Mouse (Mus musculus) embryonic facial prominence, embryonic 11.5 days (tissue): Measurements from ENCODE around the gene Gpnmb. TPM values are rescaled to one million over a fixed set of nuclear protein-coding genes. Genes with fewer than 3 reads are reported as not detected.

Experiments used
- ATAC-seq: fragments of 200-750 bp; cut with Nextera tagmentation; replicated peaks from 2 replicates; pipeline ENCODE4 v1.8.0; 2017; ENCODE audit warnings: low read depth; ENCODE audit not compliant: insufficient number of reproducible peaks, low FRiP score, low TSS enrichment
- DNase-seq: peaks from one replicate; pipeline ENCODE4 v3.0.0-alpha.2; 2015; ENCODE audit warnings: low spot score
- H3K27ac ChIP-seq: fragments of 300-500 bp; sonication (generic); replicated peaks from 2 replicates; pipeline ENCODE4 v1.5.1; 2014; ENCODE audit warnings: mild to moderate bottlenecking, low read depth, low read length, control low read depth
- H3K27me3 ChIP-seq: fragments of 300-500 bp; sonication (generic); 2 replicates; pipeline ENCODE4 v1.6.1; 2014; ENCODE audit warnings: mild to moderate bottlenecking, low read length, moderate library complexity, mixed read lengths; ENCODE audit not compliant: control insufficient read depth, insufficient read depth
- H3K36me3 ChIP-seq: fragments of 300-500 bp; sonication (generic); replicated peaks from 2 replicates; pipeline ENCODE4 v1.6.1; 2014; ENCODE audit warnings: low read depth, mild to moderate bottlenecking, low read length, moderate library complexity, mixed read lengths; ENCODE audit not compliant: control insufficient read depth, insufficient read depth
- H3K4me1 ChIP-seq: fragments of 300-500 bp; sonication (generic); 2 replicates; pipeline ENCODE4 v1.6.1; 2014; ENCODE audit warnings: low read length, mixed read lengths; ENCODE audit not compliant: control insufficient read depth, insufficient read depth
- H3K4me2 ChIP-seq: fragments of 300-500 bp; sonication (generic); 2 replicates; pipeline ENCODE4 v1.6.1; 2014; ENCODE audit warnings: low read depth, mild to moderate bottlenecking, control low read depth, low read length, moderate library complexity
- H3K4me3 ChIP-seq: fragments of 300-500 bp; sonication (generic); 2 replicates; pipeline ENCODE4 v1.5.1; 2014; ENCODE audit warnings: low read depth, low read length, control low read depth
- H3K9ac ChIP-seq: fragments of 300-500 bp; sonication (generic); replicated peaks from 2 replicates; pipeline ENCODE4 v1.6.1; 2014; ENCODE audit warnings: mild to moderate bottlenecking, control low read depth, low read length
- H3K9me3 ChIP-seq: fragments of 300-500 bp; sonication (generic); replicated peaks from 2 replicates; pipeline ENCODE4 v1.6.1; 2016; ENCODE audit warnings: mild to moderate bottlenecking, low read length, inconsistent platforms, mixed read lengths; ENCODE audit not compliant: control insufficient read depth
- WGBS: fragments of 180-500 bp; shearing (Covaris S2); extraction: QIAGEN DNeasy Blood & Tissue Kit; methylation state at CpG from one replicate; pipeline ENCODE4 v1.1.7; 2014; 5-methylcytosine and 5-hydroxymethylcytosine counted together
- polyA plus RNA-seq: library from polyadenylated mRNA; unstranded; fragments of >200 nt; fragmentation: Nextera tagmentation; extraction: Ambion mirVana; gene quantifications from 2 replicates; pipeline ENCODE4 v1.2.1, GENCODE M21; 2014

Gpnmb gene
- polyA plus RNA-seq, 1 experiment from 2014 or later = 3.3 TPM

GRCm38 (mm10) chr6:49021141-49022012 lies 15.0 kb upstream of the Gpnmb start:
- DNase-seq = no peak
- ATAC-seq = no peak
- WGBS = 70% methylated on average over 14 of the region's 14 CpGs
- Histone ChIP-seq H3K4me3 (no peak overlapping the region), H3K4me2 (no peak overlapping the region), H3K36me3 (no peaks in the 10 kb centered on the region), H3K27ac (no peak overlapping the region), H3K9me3 (no peaks in the 10 kb centered on the region), H3K27me3 (no peaks in the 10 kb centered on the region), H3K9ac (no peak overlapping the region), H3K4me1 (no peaks in the 10 kb centered on the region)

DNA sequence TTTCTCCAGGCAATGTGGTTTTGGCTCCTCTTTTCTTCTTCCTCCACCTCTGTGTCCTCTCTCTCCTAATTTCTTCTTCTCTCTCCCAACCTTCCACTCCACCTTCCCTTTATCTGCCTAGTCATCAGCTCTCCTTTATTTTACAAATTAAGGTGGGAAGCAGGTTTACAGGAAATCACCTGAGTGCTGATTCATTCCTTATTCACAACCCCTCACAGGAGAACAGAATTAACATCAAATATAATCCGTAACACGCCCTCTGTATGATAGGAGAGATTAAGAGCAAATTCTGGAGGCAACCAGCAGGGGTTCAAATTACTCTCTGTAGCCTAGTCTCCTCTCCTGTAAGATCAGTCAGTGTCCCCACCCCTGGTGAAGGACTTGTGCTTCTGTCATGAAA lies 14.0 kb upstream of the Gpnmb start:
- ATAC-seq = no peak

GRCm38 (mm10) chr6:49023315-49023714 lies 13.0 kb upstream of the Gpnmb start:
- Histone ChIP-seq H3K4me3 (no peak overlapping the region), H3K27ac (no peak overlapping the region), H3K4me1 (no peaks in the 10 kb centered on the region), H3K9ac (no peak overlapping the region), H3K36me3 (no peaks in the 10 kb centered on the region), H3K27me3 (no peaks in the 10 kb centered on the region), H3K4me2 (no peak overlapping the region), H3K9me3 (no peaks in the 10 kb centered on the region)
- no peak for ATAC-seq
- WGBS = 79% methylated on average over 10 of the region's 10 CpGs
- no peak for DNase-seq

More for the DNA sequence above, 14.0 kb upstream of the Gpnmb start:
- Histone ChIP-seq H3K4me3 (no peak overlapping the region), H3K4me1 (no peaks in the 10 kb centered on the region), H3K9me3 (no peaks in the 10 kb centered on the region), H3K4me2 (no peak overlapping the region), H3K9ac (no peak overlapping the region), H3K27ac (no peak overlapping the region), H3K36me3 (no peaks in the 10 kb centered on the region), H3K27me3 (no peaks in the 10 kb centered on the region)
- DNase-seq = no peak
- WGBS = 88% methylated on average over 2 of the region's 2 CpGs

- no peaks in the 10 kb centered on the region for H3K9me3 ChIP-seq
- DNase-seq = no peak
- H3K27me3 ChIP-seq = no peaks in the 10 kb centered on the region
- H3K4me2 ChIP-seq = no peak overlapping the region
- no peak overlapping the region for H3K9ac ChIP-seq
- H3K36me3 ChIP-seq = no peaks in the 10 kb centered on the region
- no peaks in the 10 kb centered on the region for H3K4me1 ChIP-seq
- H3K27ac ChIP-seq = no peak overlapping the region
- no peak for ATAC-seq
- no peak overlapping the region for H3K4me3 ChIP-seq
- WGBS = 82% methylated on average over 7 of the region's 7 CpGs
Observed at GRCm38 (mm10) chr6:49025290-49025689, 11.1 kb upstream of the Gpnmb start.

GRCm38 (mm10) chr6:49026496-49026895 lies 9.8 kb upstream of the Gpnmb start:
- Histone ChIP-seq H3K4me1 (no peaks in the 10 kb centered on the region), H3K4me3 (no peak overlapping the region), H3K9ac (no peak overlapping the region), H3K4me2 (no peak overlapping the region), H3K27me3 (no peaks in the 10 kb centered on the region), H3K27ac (no peak overlapping the region), H3K36me3 (no peaks in the 10 kb centered on the region), H3K9me3 (no peaks in the 10 kb centered on the region)
- no peak for DNase-seq
- WGBS = 90% methylated on average over 5 of the region's 5 CpGs
- ATAC-seq = no peak

DNA sequence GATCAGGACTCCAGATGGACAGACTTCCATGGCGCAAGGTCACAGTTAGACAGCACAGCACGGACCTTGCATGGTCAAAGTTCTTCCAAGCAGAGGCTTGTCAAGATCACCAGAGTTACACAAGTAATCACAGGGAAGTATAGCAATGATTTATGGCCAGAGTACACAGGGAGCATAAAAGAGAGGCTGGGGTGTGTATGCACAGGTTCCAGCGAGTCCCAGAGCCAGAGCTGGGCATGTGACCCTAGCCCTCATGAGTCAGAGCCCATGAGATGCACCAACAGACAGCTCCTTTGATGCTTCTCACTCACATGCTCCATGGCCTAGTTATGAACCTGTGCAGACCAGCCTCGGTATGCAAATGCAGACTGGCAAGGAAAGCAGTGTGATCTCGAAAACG lies 8.3 kb upstream of the Gpnmb start:
- no peaks in the 10 kb centered on the region for H3K27me3 ChIP-seq
- no peak overlapping the region for H3K4me2 ChIP-seq

DNA sequence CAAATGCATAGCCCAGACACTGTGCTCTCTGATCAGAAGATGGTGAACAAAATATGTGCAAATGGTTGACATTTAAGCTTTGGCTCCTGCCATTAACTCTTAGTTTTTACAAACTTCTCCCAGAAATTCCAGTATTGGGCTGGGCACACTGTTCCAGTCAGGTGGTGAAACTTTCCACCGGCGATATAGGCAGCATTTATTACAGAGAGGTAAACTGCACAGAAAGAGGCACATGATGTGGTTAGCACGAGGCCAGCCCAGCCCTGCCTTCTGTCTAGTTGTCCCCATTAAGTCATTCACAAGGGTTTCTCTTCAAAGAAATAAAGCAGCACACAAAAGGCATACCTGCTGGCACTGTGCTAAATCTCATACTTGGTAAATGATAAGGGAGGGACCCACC lies 7.6 kb upstream of the Gpnmb start:
- H3K27ac ChIP-seq = no peak overlapping the region
- H3K4me3 ChIP-seq = no peak overlapping the region
- no peaks in the 10 kb centered on the region for H3K4me1 ChIP-seq
- no peaks in the 10 kb centered on the region for H3K36me3 ChIP-seq
- ATAC-seq = no peak
- WGBS = 85% methylated on average over 3 of the region's 3 CpGs
- no peak for DNase-seq
- H3K9ac ChIP-seq = no peak overlapping the region
- H3K27me3 ChIP-seq = no peaks in the 10 kb centered on the region
- no peak overlapping the region for H3K4me2 ChIP-seq
- no peaks in the 10 kb centered on the region for H3K9me3 ChIP-seq

More for the DNA sequence above, 8.3 kb upstream of the Gpnmb start:
- Histone ChIP-seq H3K27ac (no peak overlapping the region), H3K9ac (no peak overlapping the region), H3K4me1 (no peaks in the 10 kb centered on the region), H3K9me3 (no peaks in the 10 kb centered on the region), H3K36me3 (no peaks in the 10 kb centered on the region), H3K4me3 (no peak overlapping the region)
- WGBS = 91% methylated on average over 6 of the region's 6 CpGs
- no peak for DNase-seq
- ATAC-seq = no peak

- no peak overlapping the region for H3K9ac ChIP-seq
- no peak for ATAC-seq
- 80% methylated on average over 4 of the region's 4 CpGs for WGBS
Observed at GRCm38 (mm10) chr6:49031230-49031629, 5.1 kb upstream of the Gpnmb start.

More at GRCm38 (mm10) chr6:49031230-49031629, 5.1 kb upstream of the Gpnmb start:
- no peak for DNase-seq
- Histone ChIP-seq H3K4me1 (no peaks in the 10 kb centered on the region), H3K4me3 (no peak overlapping the region), H3K4me2 (no peak overlapping the region), H3K27ac (no peak overlapping the region), H3K36me3 (no peaks in the 10 kb centered on the region), H3K9me3 (no peaks in the 10 kb centered on the region), H3K27me3 (no peaks in the 10 kb centered on the region)
